Mouse (Mus musculus) lung, adult 2 months (tissue): ENCODE measurements at regions not wholly inside any gene's neighbourhood (a gene's known extent, or its start where the extent isn't known, plus 50 kb on each side); places are given as distances from the start of the nearest gene placed in this dataset.

Experiments used
- CTCF ChIP-seq: fragments of 200-500 bp; IDR thresholded peaks from 2 replicates; pipeline ENCODE4 v1.5.1; 2011; ENCODE audit warnings: mild to moderate bottlenecking, low read length, control low read depth; ENCODE audit not compliant: insufficient read depth
- POLR2A ChIP-seq: fragments of 200-500 bp; IDR thresholded peaks from 2 replicates; pipeline ENCODE4 v1.6.1; 2011; ENCODE audit warnings: low read depth, mild to moderate bottlenecking, control low read depth, low read length, borderline replicate concordance; ENCODE audit errors: extremely low read depth

GRCm38 (mm10) chr6:35601373-35601772 is 61.7 kb upstream of the Mtpn start:
- no peak for TF ChIP-seq POLR2A
- no peak for TF ChIP-seq CTCF
